Mouse (Mus musculus) lung, postnatal 4 days (tissue): Measurements from ENCODE around the gene Ddx50.
"Not testable (repeated sequence)": the region's sequence is repeated elsewhere in the genome, so short reads cannot be mapped to it uniquely, and the experiment has no call there.

Experiments
- DNase-seq, 2 experiments: peaks; one replicate each; pipeline ENCODE4 v3.0.0; 2021

Ddx50 gene

GRCm38 (mm10) chr10:62601053-62601791 lies 49.8 kb downstream of the Ddx50 start:
- no peak for DNase-seq

- no peak for DNase-seq
Observed at GRCm38 (mm10) chr10:62600056-62600455, 51.0 kb downstream of the Ddx50 start.

DNA sequence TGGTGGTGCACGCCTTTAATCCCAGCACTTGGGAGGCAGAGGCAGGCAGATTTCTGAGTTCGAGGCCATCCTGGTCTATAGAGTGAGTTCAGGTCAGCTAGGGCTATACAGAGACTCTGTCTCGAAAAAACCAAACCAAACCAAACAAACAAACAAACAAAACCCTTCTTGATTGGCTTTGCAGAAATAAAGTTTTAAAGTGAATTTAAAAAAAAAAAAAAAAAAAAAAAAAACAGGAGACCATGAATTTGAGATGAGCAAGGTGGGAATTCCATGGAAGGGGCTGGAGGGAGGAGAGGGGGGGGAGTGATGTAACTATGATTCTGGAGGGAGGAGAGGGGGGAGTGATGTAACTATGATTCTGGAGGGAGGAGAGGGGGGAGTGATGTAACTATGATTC lies 51.7 kb downstream of the Ddx50 start:
- not testable (repeated sequence) for DNase-seq

GRCm38 (mm10) chr10:62592496-62592895 lies 58.5 kb downstream of the Ddx50 start:
- DNase-seq, result no peak

DNA sequence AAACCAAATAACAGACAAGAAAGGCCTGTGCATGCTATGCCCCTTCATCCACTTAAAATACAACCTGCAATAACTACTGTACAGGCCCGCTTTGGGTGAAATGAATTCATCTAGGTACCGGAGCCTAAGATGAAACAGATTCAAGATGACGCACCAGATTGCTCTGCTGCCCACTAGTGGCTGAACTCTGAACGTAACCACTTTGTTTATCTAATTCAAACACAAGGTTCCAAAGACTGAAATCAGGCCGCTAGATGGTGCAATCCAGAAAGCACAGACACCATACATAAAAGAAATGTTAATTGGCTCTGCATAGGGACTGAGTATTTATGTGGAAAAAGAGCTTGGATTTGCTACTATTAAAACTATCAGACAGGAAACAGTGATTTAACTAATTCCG lies 60.8 kb downstream of the Ddx50 start:
- peak; percentile 58 to 90 for DNase-seq

DNA sequence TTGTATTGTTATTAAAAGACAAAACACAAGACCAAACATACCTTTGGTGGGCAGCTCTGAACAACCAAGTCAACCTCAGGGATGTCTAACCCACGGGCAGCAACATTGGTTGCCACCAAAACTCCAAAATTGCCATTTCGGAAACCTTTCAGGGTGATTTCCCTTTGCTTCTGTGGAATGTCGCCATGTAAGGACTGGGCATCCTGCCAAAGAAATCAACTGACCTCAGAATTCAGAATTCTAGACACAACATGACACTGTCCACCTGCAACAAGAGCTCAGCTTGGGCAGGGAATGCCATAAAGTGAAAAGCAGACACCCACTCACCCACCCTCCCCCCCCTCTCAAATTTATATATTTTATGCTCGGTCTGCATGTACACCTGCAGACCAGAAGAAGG lies 62.4 kb downstream of the Ddx50 start:
- no peak for DNase-seq

- DNase-seq, result no peak
Observed at GRCm38 (mm10) chr10:62583245-62583644, 67.8 kb downstream of the Ddx50 start.

GRCm38 (mm10) chr10:62582701-62583100 lies 68.3 kb downstream of the Ddx50 start:
- DNase-seq, result no peak

GRCm38 (mm10) chr10:62582263-62582662 lies 68.8 kb downstream of the Ddx50 start:
- no peak for DNase-seq

- DNase-seq, result not testable (repeated sequence)
Observed at GRCm38 (mm10) chr10:62579129-62579528, 71.9 kb downstream of the Ddx50 start.

GRCm38 (mm10) chr10:62578338-62579100 lies 72.5 kb downstream of the Ddx50 start, which contains the start of gene Kif1bp:
Kif1bp (minus strand) TSS chr10:62578457.
- peak; percentile 97 to 98 for DNase-seq

- no peak for DNase-seq
Observed at GRCm38 (mm10) chr10:62577673-62578337, 73.2 kb downstream of the Ddx50 start.

- DNase-seq, result no peak
Observed at GRCm38 (mm10) chr10:62575001-62575400, 76.0 kb downstream of the Ddx50 start.

- DNase-seq, result no peak
Observed at GRCm38 (mm10) chr10:62570126-62570871, 80.7 kb downstream of the Ddx50 start.

DNA sequence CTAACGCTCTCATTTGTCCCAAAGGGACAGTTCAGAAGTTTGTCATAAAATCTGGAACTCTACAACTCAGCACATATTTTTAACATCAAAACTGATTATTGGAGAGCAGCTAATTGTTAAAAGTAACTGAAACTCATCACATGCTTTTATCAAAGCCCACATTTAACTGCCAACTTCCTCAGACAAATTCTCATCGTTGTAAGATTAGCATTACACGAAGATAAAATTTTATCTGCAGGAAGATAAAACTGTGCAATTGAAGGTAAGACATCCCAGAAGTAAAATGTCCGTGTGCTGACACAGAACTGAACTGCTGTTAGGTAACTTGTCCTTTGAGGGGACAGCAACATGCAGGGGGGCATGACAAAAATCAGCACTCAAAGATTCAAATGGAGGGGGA lies 82.2 kb downstream of the Ddx50 start:
- no peak for DNase-seq
